Mouse (Mus musculus) neural tube, embryonic 11.5 days (tissue): ENCODE measurements around the gene Iqsec3. TPM values are rescaled to one million over a fixed set of nuclear protein-coding genes. Genes with fewer than 3 reads are reported as not detected.

Experiments used
- ATAC-seq: fragments of 200-750 bp; cut with Nextera tagmentation; 2 replicates; pipeline ENCODE4 v1.8.0; 2017; ENCODE audit warnings: moderate number of reproducible peaks, mild to moderate bottlenecking, moderate TSS enrichment, moderate library complexity; ENCODE audit not compliant: insufficient read depth, low FRiP score, low TSS enrichment
- DNase-seq: peaks from one replicate; pipeline ENCODE4 v3.0.0-alpha.2; 2015; ENCODE audit warnings: low spot score
- H3K27ac ChIP-seq: fragments of 300-500 bp; sonication (generic); 2 replicates; pipeline ENCODE4 v1.5.1; 2014; ENCODE audit warnings: low read depth, mild to moderate bottlenecking, low read length
- H3K27me3 ChIP-seq: fragments of 300-500 bp; sonication (generic); 2 replicates; pipeline ENCODE4 v1.6.1; 2014; ENCODE audit warnings: mild to moderate bottlenecking, low read length, mixed read lengths; ENCODE audit not compliant: control insufficient read depth, insufficient read depth
- H3K36me3 ChIP-seq: fragments of 300-500 bp; sonication (generic); 2 replicates; pipeline ENCODE4 v1.6.1; 2014; ENCODE audit warnings: mild to moderate bottlenecking, low read length, moderate library complexity, mixed read lengths; ENCODE audit not compliant: control insufficient read depth, insufficient read depth
- H3K4me1 ChIP-seq: fragments of 300-500 bp; sonication (generic); 2 replicates; pipeline ENCODE4 v1.6.1; 2014; ENCODE audit warnings: low read length, mixed read lengths; ENCODE audit not compliant: control insufficient read depth, insufficient read depth
- H3K4me2 ChIP-seq: fragments of 300-500 bp; sonication (generic); 2 replicates; pipeline ENCODE4 v1.6.1; 2014; ENCODE audit warnings: low read depth, mild to moderate bottlenecking, moderate library complexity
- H3K4me3 ChIP-seq: fragments of 300-500 bp; sonication (generic); 2 replicates; pipeline ENCODE4 v1.5.1; 2014; ENCODE audit warnings: low read depth, low read length
- H3K9ac ChIP-seq: fragments of 300-500 bp; sonication (generic); 2 replicates; pipeline ENCODE4 v1.6.1; 2014; ENCODE audit warnings: mild to moderate bottlenecking, low read length
- H3K9me3 ChIP-seq: fragments of 300-500 bp; sonication (generic); 2 replicates; pipeline ENCODE4 v1.6.1; 2016; ENCODE audit warnings: low read length; ENCODE audit not compliant: control insufficient read depth
- WGBS: fragments of 180-500 bp; shearing (Covaris S2); extraction: QIAGEN DNeasy Blood & Tissue Kit; methylation state at CpG from one replicate; pipeline ENCODE4 v1.1.7; 2014; 5-methylcytosine and 5-hydroxymethylcytosine counted together
- polyA plus RNA-seq: library from polyadenylated mRNA; unstranded; fragments of >200 nt; fragmentation: Nextera tagmentation; extraction: Ambion mirVana; gene quantifications from 2 replicates; pipeline ENCODE4 v1.2.1, GENCODE M21; 2014

Gene Iqsec3
- polyA plus RNA-seq, 1 experiment from 2014 or later: 2.6 TPM

DNA sequence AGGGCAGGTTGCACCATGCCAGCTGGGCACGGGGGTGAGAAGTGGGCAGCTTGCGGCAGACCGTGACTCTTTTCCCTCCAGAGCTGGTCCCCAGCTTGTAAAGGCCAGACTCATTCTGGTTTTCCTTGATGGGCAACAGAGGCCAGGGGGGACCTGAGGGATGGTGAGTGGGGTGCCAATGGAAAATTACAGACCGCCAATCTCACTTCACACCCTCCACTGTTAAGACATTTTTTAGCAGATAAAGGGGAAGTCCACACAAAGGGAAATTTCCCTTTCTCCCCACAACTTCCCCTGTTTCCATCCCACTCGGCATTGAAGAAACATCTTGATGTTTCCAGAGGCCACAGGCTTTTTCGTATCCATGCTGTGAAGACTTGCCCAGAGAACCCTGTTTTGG lies 131.8 kb downstream of the Iqsec3 start:
- no peak overlapping the region for H3K27ac ChIP-seq
- DNase-seq (no peak), ATAC-seq (no peak)
- H3K27me3 ChIP-seq: no peaks in the 10 kb centered on the region
- H3K4me1 ChIP-seq: peaks cover 2% of the 10 kb centered on the region; the same call in 1 of the 2 replicates
- H3K4me3 ChIP-seq: no peak overlapping the region
- no peaks in the 10 kb centered on the region for H3K9me3 ChIP-seq
- H3K36me3 ChIP-seq: no peaks in the 10 kb centered on the region
- WGBS: 88% methylated on average over 6 of the region's 6 CpGs
- no peak overlapping the region for H3K9ac ChIP-seq
- H3K4me2 ChIP-seq: no peak overlapping the region

GRCm38 (mm10) chr6:121338519-121338896 lies 135.0 kb downstream of the Iqsec3 start:
- H3K36me3 ChIP-seq: no peaks in the 10 kb centered on the region
- no peaks in the 10 kb centered on the region for H3K4me1 ChIP-seq
- H3K9ac ChIP-seq: no peak overlapping the region
- no peaks in the 10 kb centered on the region for H3K27me3 ChIP-seq
- H3K9me3 ChIP-seq: no peaks in the 10 kb centered on the region
- ATAC-seq (peak; percentile 27; the same call in 1 of the 2 replicates), DNase-seq (no peak)
- H3K4me3 ChIP-seq: no peak overlapping the region
- 52% methylated on average over 4 of the region's 4 CpGs for WGBS
- no peak overlapping the region for H3K4me2 ChIP-seq
- no peak overlapping the region for H3K27ac ChIP-seq

GRCm38 (mm10) chr6:121337770-121338518 lies 135.5 kb downstream of the Iqsec3 start:
- no peak overlapping the region for H3K27ac ChIP-seq
- no peak overlapping the region for H3K9ac ChIP-seq
- no peak overlapping the region for H3K4me2 ChIP-seq
- H3K36me3 ChIP-seq: no peaks in the 10 kb centered on the region
- H3K4me1 ChIP-seq: no peaks in the 10 kb centered on the region
- peak; percentile 81 for ATAC-seq
- H3K9me3 ChIP-seq: no peaks in the 10 kb centered on the region
- no peak overlapping the region for H3K4me3 ChIP-seq
- WGBS: 32% methylated on average over 3 of the region's 3 CpGs
- no peaks in the 10 kb centered on the region for H3K27me3 ChIP-seq
- DNase-seq: peak; percentile 88

DNA sequence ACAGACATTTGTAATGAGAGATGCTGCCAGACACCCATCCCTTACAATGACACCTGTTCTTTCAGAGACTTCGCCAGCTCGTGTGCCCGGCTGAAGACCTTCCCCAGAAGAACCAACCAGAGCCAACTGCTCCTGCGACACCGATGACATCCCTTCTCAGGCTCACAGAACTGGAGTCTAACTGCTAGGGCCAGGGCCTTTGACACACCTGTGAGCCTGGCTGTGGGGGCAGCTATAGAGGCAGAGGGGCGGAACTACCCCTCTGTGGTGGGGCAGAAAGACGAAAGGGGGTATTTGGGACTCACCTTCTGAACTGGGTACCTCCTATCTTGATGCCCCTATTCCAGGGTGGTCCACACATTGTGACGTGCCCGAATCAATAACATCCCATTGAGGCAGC lies 136.2 kb downstream of the Iqsec3 start:
- no peaks in the 10 kb centered on the region for H3K36me3 ChIP-seq
- no peaks in the 10 kb centered on the region for H3K27me3 ChIP-seq
- H3K4me2 ChIP-seq: no peak overlapping the region
- H3K4me3 ChIP-seq: no peak overlapping the region
- H3K27ac ChIP-seq: no peak overlapping the region
- no peak for DNase-seq
- ATAC-seq: no peak
- H3K9me3 ChIP-seq: no peaks in the 10 kb centered on the region
- H3K4me1 ChIP-seq: no peaks in the 10 kb centered on the region
- no peak overlapping the region for H3K9ac ChIP-seq
- WGBS: 88% methylated on average over 9 of the region's 9 CpGs

- H3K36me3 ChIP-seq: no peaks in the 10 kb centered on the region
- no peak overlapping the region for H3K27ac ChIP-seq
- WGBS: 73% methylated on average over 8 of the region's 8 CpGs
- H3K9me3 ChIP-seq: no peaks in the 10 kb centered on the region
- no peak for ATAC-seq
- H3K4me3 ChIP-seq: no peak overlapping the region
- no peak overlapping the region for H3K4me2 ChIP-seq
- no peaks in the 10 kb centered on the region for H3K27me3 ChIP-seq
- H3K4me1 ChIP-seq: no peaks in the 10 kb centered on the region
- no peak for DNase-seq
- no peak overlapping the region for H3K9ac ChIP-seq
These were observed 136.9 kb downstream of the Iqsec3 start for GRCm38 (mm10) chr6:121336558-121336957.

DNA sequence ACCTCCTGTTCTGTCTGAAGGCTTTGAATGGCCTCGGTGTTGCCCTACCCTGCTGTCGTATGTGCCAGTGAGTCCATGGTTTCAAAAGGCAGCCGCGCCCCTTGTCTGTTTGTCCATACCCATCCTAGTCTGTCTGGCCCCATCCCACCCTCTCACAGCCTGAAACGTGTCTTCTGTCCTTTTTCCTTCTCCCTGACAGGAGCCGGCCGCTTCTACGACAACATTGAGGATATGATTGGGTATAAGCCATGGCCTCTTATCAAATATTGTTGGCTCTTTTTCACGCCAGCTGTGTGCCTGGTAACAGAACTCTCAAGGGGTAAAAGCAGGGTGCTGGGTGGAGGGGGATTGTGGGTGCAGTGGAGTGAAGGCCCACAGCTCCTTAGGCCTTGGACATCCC lies 137.6 kb downstream of the Iqsec3 start:
- H3K9ac ChIP-seq: no peak overlapping the region
- H3K4me1 ChIP-seq: no peaks in the 10 kb centered on the region
- H3K9me3 ChIP-seq: no peaks in the 10 kb centered on the region
- H3K27ac ChIP-seq: no peak overlapping the region
- 80% methylated on average over 9 of the region's 9 CpGs for WGBS
- H3K4me3 ChIP-seq: no peak overlapping the region
- H3K4me2 ChIP-seq: no peak overlapping the region
- no peak for DNase-seq
- no peak for ATAC-seq
- no peaks in the 10 kb centered on the region for H3K36me3 ChIP-seq
- no peaks in the 10 kb centered on the region for H3K27me3 ChIP-seq

GRCm38 (mm10) chr6:121329848-121330508 lies 143.5 kb downstream of the Iqsec3 start:
- no peaks in the 10 kb centered on the region for H3K36me3 ChIP-seq
- H3K4me3 ChIP-seq: no peak overlapping the region
- H3K9ac ChIP-seq: no peak overlapping the region
- H3K9me3 ChIP-seq: no peaks in the 10 kb centered on the region
- H3K27ac ChIP-seq: no peak overlapping the region
- H3K4me1 ChIP-seq: peaks cover 5% of the 10 kb centered on the region; the same call in 1 of the 2 replicates
- no peaks in the 10 kb centered on the region for H3K27me3 ChIP-seq
- ATAC-seq (no peak), DNase-seq (peak; percentile 54)
- WGBS: 8% methylated on average over 10 of the region's 10 CpGs
- no peak overlapping the region for H3K4me2 ChIP-seq

- DNase-seq (no peak), ATAC-seq (no peak)
- Histone ChIP-seq H3K4me3 (no peak overlapping the region), H3K4me1 (peaks cover 5% of the 10 kb centered on the region; the same call in 1 of the 2 replicates), H3K9ac (no peak overlapping the region), H3K9me3 (no peaks in the 10 kb centered on the region), H3K27ac (no peak overlapping the region), H3K36me3 (no peaks in the 10 kb centered on the region), H3K4me2 (no peak overlapping the region), H3K27me3 (no peaks in the 10 kb centered on the region)
- 66% methylated on average over 9 of the region's 9 CpGs for WGBS
These were observed 145.0 kb downstream of the Iqsec3 start for GRCm38 (mm10) chr6:121328417-121328884.
